Mouse (Mus musculus): ENCODE measurements at regions not wholly inside any gene's neighbourhood (a gene's known extent, or its start where the extent isn't known, plus 50 kb on each side); places are given as distances from the start of the nearest gene placed in this dataset.
"Not testable (repeated sequence)": the region's sequence is repeated elsewhere in the genome, so short reads cannot be mapped to it uniquely, and the experiment has no call there.

DNA sequence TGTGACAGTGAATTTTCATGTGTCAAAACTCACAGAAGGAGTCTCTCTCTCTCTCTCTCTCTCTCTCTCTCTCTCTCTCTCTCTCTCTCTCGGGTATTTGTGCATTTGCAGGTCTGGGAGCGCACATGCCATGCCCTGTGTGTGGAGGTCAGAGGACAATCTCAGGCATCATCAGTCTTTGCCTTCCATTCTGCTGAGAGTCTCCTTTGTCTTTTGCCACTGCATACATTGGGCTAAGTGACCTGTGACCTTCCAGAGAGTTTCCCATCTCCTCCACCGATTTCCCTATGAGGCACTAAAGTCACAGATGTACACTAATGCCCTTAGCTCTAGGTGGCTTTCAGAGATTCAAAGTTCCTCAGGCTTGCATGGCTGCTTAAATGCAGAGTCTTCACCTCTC is 391.7 kb downstream of the Tcerg1l start:
- WGBS (ENCODE audit: insufficient replicate concordance), result 37% methylated on average over 3 of the region's 3 CpGs
- no peak for ATAC-seq (ENCODE audit: insufficient read depth)

DNA sequence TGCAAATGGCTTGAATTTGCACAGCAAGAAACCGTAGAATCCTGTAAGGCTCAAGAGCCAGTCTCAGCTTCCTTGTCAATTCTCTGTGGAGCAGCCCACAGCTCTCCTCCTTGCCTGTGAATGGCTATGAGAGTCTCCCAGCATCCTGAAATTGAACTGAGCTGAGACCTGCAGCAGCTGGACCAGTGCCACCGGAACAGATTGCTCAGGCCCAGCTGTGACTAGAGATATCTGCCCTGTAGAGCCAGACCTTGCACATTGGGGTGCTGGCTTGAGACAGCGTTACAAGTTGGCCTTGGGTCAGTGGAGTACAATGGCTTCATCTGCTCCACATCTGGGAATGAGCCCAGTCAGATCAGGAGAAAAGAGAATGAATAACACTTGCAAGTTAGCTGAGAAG is 390.6 kb downstream of the Tcerg1l start:
- H3K9me3 ChIP-seq (ENCODE audit: control insufficient read depth, low read length), result no peaks in the 10 kb centered on the region
- no peaks in the 10 kb centered on the region for H3K4me1 ChIP-seq (replicated peaks; ENCODE audit: control insufficient read depth in 2 of 2, insufficient read depth in 2 of 2, low read length in 1 of 2)
- H3K9ac ChIP-seq (replicated peaks), result no peak overlapping the region
- ATAC-seq (ENCODE audit: insufficient read depth) (no peak), DNase-seq (ENCODE audit: low read depth in 3 of 3, low spot score in 3 of 3) (no peak)
- no peak overlapping the region for H3K4me3 ChIP-seq (ENCODE audit: insufficient read depth in 1 of 2, low read depth in 2 of 2, low read length in 2 of 2)
- H3K27me3 ChIP-seq (ENCODE audit: control insufficient read depth, insufficient read depth, low read length), result no peaks in the 10 kb centered on the region
- no peak overlapping the region for H3K27ac ChIP-seq
- 50% methylated on average over 3 of the region's 3 CpGs for WGBS (ENCODE audit: insufficient replicate concordance)
- H3K36me3 ChIP-seq (replicated peaks; ENCODE audit: control insufficient read depth, insufficient read depth, low read depth), result no peaks in the 10 kb centered on the region
- TF ChIP-seq CTCF (IDR thresholded peaks at IDR 0.05; ENCODE audit: low read depth), result no peak
- TF ChIP-seq EP300 (IDR thresholded peaks at IDR 0.05; ENCODE audit: low read depth), result no peak
- H3K4me2 ChIP-seq (ENCODE audit: low read depth), result no peak overlapping the region

More for the DNA sequence above, 391.7 kb downstream of the Tcerg1l start:
- no peak overlapping the region for H3K27ac ChIP-seq
- H3K36me3 ChIP-seq (replicated peaks; ENCODE audit: control insufficient read depth, insufficient read depth, low read depth), result no peaks in the 10 kb centered on the region
- no peak overlapping the region for H3K4me2 ChIP-seq (ENCODE audit: low read depth)
- no peaks in the 10 kb centered on the region for H3K9me3 ChIP-seq (ENCODE audit: control insufficient read depth, low read length)
- no peak for DNase-seq (ENCODE audit: low read depth in 3 of 3, low spot score in 3 of 3)
- no peaks in the 10 kb centered on the region for H3K4me1 ChIP-seq (replicated peaks; ENCODE audit: control insufficient read depth in 2 of 2, insufficient read depth in 2 of 2, low read length in 1 of 2)
- TF ChIP-seq EP300 (IDR thresholded peaks at IDR 0.05; ENCODE audit: low read depth) (no peak), CTCF (IDR thresholded peaks at IDR 0.05; ENCODE audit: low read depth) (no peak)
- no peaks in the 10 kb centered on the region for H3K27me3 ChIP-seq (ENCODE audit: control insufficient read depth, insufficient read depth, low read length)
- H3K9ac ChIP-seq (replicated peaks), result no peak overlapping the region
- H3K4me3 ChIP-seq (ENCODE audit: insufficient read depth in 1 of 2, low read depth in 2 of 2, low read length in 2 of 2), result no peak overlapping the region

DNA sequence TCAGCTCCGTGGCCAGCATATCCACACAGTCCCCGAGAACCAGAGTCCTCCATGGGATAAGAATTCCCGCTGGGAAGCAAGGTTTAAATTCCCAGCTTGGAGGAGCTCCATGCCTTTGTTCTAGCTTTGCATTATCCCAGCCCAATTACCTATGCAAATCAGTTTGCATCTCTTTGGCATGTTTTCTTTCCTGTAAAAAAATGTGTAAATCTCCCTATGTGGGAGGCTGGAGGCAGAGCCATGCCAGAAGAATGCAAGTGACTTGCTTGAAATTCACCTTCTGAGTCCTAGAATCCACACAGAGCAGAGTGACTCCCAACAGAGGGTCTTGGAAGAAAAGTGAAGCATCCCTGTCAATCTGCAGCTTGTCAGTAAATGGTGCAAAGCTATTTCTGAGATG is 388.9 kb downstream of the Tcerg1l start:
- Histone ChIP-seq H3K36me3 (replicated peaks; ENCODE audit: control insufficient read depth, insufficient read depth, low read depth) (no peaks in the 10 kb centered on the region), H3K4me2 (ENCODE audit: low read depth) (no peak overlapping the region), H3K9me3 (ENCODE audit: control insufficient read depth, low read length) (no peaks in the 10 kb centered on the region), H3K4me3 (ENCODE audit: insufficient read depth in 1 of 2, low read depth in 2 of 2, low read length in 2 of 2) (no peak overlapping the region), H3K27ac (no peak overlapping the region), H3K9ac (replicated peaks) (no peak overlapping the region), H3K27me3 (ENCODE audit: control insufficient read depth, insufficient read depth, low read length) (no peaks in the 10 kb centered on the region), H3K4me1 (replicated peaks; ENCODE audit: control insufficient read depth in 2 of 2, insufficient read depth in 2 of 2, low read length in 1 of 2) (no peaks in the 10 kb centered on the region)
- ATAC-seq (ENCODE audit: insufficient read depth) (no peak), DNase-seq (ENCODE audit: low read depth in 3 of 3, low spot score in 3 of 3) (no peak)
- no peak for TF ChIP-seq CTCF (IDR thresholded peaks at IDR 0.05; ENCODE audit: low read depth)
- 34% methylated on average over 3 of the region's 3 CpGs for WGBS (ENCODE audit: insufficient replicate concordance)

DNA sequence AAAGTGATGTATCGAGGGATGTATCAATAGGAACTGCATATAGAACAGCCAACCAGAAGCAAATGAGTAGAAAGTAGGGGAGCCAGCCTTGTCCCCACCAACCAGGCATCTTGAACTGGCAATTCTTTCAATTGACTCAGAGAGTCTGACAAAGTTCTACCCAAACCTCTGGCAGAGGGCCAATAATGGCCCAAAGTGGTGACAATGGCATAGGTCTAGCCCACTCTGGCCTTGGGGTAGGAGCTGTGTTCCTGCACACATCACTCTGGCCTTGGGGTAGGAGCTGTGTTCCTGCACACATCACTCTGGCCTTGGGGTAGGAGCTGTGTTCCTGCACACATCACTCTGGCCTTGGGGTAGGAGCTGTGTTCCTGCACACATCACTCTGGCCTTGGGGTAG is 373.5 kb downstream of the Tcerg1l start:
- H3K9me3 ChIP-seq (ENCODE audit: control insufficient read depth, low read length); H3K27me3 ChIP-seq (ENCODE audit: control insufficient read depth, insufficient read depth, low read length); DNase-seq (ENCODE audit: low read depth in 3 of 3, low spot score in 3 of 3); H3K27ac ChIP-seq; H3K4me3 ChIP-seq (ENCODE audit: insufficient read depth in 1 of 2, low read depth in 2 of 2, low read length in 2 of 2); H3K4me2 ChIP-seq (ENCODE audit: low read depth); H3K9ac ChIP-seq (replicated peaks); H3K36me3 ChIP-seq (replicated peaks; ENCODE audit: control insufficient read depth, insufficient read depth, low read depth); ATAC-seq (ENCODE audit: insufficient read depth); H3K4me1 ChIP-seq (replicated peaks; ENCODE audit: control insufficient read depth in 2 of 2, insufficient read depth in 2 of 2, low read length in 1 of 2): not testable (repeated sequence)
- 27% methylated on average over 1 of the region's 1 CpGs for WGBS (ENCODE audit: insufficient replicate concordance)

DNA sequence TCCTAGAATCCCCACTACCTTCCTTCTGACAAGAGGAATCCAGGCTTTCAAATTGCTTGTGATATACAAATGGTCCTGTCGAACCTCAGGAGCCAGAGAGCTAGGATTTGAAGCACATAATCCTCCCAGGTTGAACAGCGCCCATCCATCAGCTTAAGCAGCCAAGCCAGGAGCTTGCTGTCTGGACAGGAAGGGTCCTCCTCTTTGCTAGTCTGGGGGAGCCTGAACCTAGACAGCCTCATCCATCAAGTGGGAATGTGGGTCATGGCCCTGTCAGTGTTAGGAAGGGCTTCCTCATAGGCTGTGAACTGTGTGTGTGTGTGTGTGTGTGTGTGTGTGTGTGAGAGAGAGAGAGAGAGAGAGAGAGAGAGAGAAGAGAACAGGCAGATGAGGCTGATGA is 345.8 kb downstream of the Tcerg1l start:
- no peak for DNase-seq (ENCODE audit: low read depth in 3 of 3, low spot score in 3 of 3)
- WGBS (ENCODE audit: insufficient replicate concordance), result 42% methylated on average over 2 of the region's 2 CpGs

DNA sequence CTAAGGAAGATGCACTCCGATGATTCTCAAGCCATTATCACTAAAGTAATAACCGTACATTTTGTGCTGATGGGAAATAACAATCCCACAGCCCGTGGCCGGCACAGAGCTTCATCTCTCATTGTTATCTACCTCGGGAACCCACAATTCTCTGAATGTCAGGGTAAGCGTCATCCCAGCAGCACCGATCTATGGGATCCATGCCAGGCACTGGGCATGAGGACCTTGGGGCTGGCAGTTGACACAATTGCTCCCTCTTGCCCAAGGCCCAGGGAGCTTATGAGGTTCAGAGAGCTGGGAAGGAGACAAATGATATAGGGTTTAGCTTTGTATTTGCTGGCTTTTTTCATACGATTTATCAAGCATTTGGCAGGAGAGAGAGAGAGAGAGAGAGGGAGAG is 342.8 kb downstream of the Tcerg1l start:
- H3K4me3 ChIP-seq (ENCODE audit: insufficient read depth in 1 of 2, low read depth in 2 of 2, low read length in 2 of 2), result no peak overlapping the region
- ATAC-seq (ENCODE audit: insufficient read depth), result no peak
- H3K9ac ChIP-seq (replicated peaks), result no peak overlapping the region
- TF ChIP-seq CTCF (IDR thresholded peaks at IDR 0.05; ENCODE audit: low read depth) (no peak), EP300 (IDR thresholded peaks at IDR 0.05; ENCODE audit: low read depth) (no peak)
- no peaks in the 10 kb centered on the region for H3K9me3 ChIP-seq (ENCODE audit: control insufficient read depth, low read length)
- WGBS (ENCODE audit: insufficient replicate concordance), result 67% methylated on average over 8 of the region's 8 CpGs
- no peak for DNase-seq (ENCODE audit: low read depth in 3 of 3, low spot score in 3 of 3)
- H3K36me3 ChIP-seq (replicated peaks; ENCODE audit: control insufficient read depth, insufficient read depth, low read depth), result no peaks in the 10 kb centered on the region
- no peaks in the 10 kb centered on the region for H3K27me3 ChIP-seq (ENCODE audit: control insufficient read depth, insufficient read depth, low read length)
- H3K27ac ChIP-seq, result no peak overlapping the region
- no peak overlapping the region for H3K4me2 ChIP-seq (ENCODE audit: low read depth)
- H3K4me1 ChIP-seq (replicated peaks; ENCODE audit: control insufficient read depth in 2 of 2, insufficient read depth in 2 of 2, low read length in 1 of 2), result no peaks in the 10 kb centered on the region

More for the DNA sequence above, 345.8 kb downstream of the Tcerg1l start:
- ATAC-seq (ENCODE audit: insufficient read depth), result no peak
- H3K4me1 ChIP-seq (replicated peaks; ENCODE audit: control insufficient read depth in 2 of 2, insufficient read depth in 2 of 2, low read length in 1 of 2), result no peaks in the 10 kb centered on the region
- no peaks in the 10 kb centered on the region for H3K9me3 ChIP-seq (ENCODE audit: control insufficient read depth, low read length)
- TF ChIP-seq CTCF (IDR thresholded peaks at IDR 0.05; ENCODE audit: low read depth) (no peak), EP300 (IDR thresholded peaks at IDR 0.05; ENCODE audit: low read depth) (no peak)
- no peak overlapping the region for H3K4me2 ChIP-seq (ENCODE audit: low read depth)
- no peaks in the 10 kb centered on the region for H3K36me3 ChIP-seq (replicated peaks; ENCODE audit: control insufficient read depth, insufficient read depth, low read depth)
- no peak overlapping the region for H3K27ac ChIP-seq
- no peaks in the 10 kb centered on the region for H3K27me3 ChIP-seq (ENCODE audit: control insufficient read depth, insufficient read depth, low read length)
- H3K4me3 ChIP-seq (ENCODE audit: insufficient read depth in 1 of 2, low read depth in 2 of 2, low read length in 2 of 2), result no peak overlapping the region
- no peak overlapping the region for H3K9ac ChIP-seq (replicated peaks)
